Mouse (Mus musculus): Measurements from ENCODE around the gene Tmem132b.

GRCm38 (mm10) chr5:125756987-125757530 lies 225.5 kb downstream of the Tmem132b start:
- TF ChIP-seq MYOG (IDR thresholded peaks at IDR 0.05; ENCODE audit: control insufficient read depth, extremely low read depth, insufficient read length) (no peak), CTCF (IDR thresholded peaks at IDR 0.05; ENCODE audit: control insufficient read depth, insufficient read depth, insufficient read length) (no peak), MAX (IDR thresholded peaks at IDR 0.05) (no peak), USF1 (IDR thresholded peaks at IDR 0.05; ENCODE audit: low read depth) (no peak), MYOD1 (IDR thresholded peaks at IDR 0.05; ENCODE audit: control insufficient read depth, insufficient read length, low read depth) (no peak)
